Mouse (Mus musculus) lung, adult 2 months (tissue): ENCODE measurements around the gene Lamb2. TPM values are rescaled to one million over a fixed set of nuclear protein-coding genes. Genes with fewer than 3 reads are reported as not detected.

Experiments
- DNase-seq: peaks from one replicate; pipeline ENCODE4 v3.0.0; 2022
- H3K4me1 ChIP-seq: fragments of 200-500 bp; 2 replicates; pipeline ENCODE4 v1.6.1; 2011; ENCODE audit warnings: low read length; ENCODE audit not compliant: control insufficient read depth, insufficient read depth
- H3K4me3 ChIP-seq: fragments of 200-500 bp; replicated peaks from 2 replicates; pipeline ENCODE3; 2011; ENCODE audit warnings: low read depth, mild to moderate bottlenecking, control low read depth, low read length; ENCODE audit errors: extremely low read depth
- CTCF ChIP-seq: fragments of 200-500 bp; IDR thresholded peaks from 2 replicates; pipeline ENCODE4 v1.5.1; 2011; ENCODE audit warnings: mild to moderate bottlenecking, low read length, control low read depth; ENCODE audit not compliant: insufficient read depth
- POLR2A ChIP-seq: fragments of 200-500 bp; IDR thresholded peaks from 2 replicates; pipeline ENCODE4 v1.6.1; 2011; ENCODE audit warnings: low read depth, mild to moderate bottlenecking, control low read depth, low read length, borderline replicate concordance; ENCODE audit errors: extremely low read depth
- WGBS: fragments of 180-500 bp; shearing (Covaris S2); methylation state at CpG from one replicate; pipeline ENCODE4 v1.1.7; 2018; 5-methylcytosine and 5-hydroxymethylcytosine counted together
- polyA plus RNA-seq: library from polyadenylated mRNA; depleted of rRNA; stranded (reverse); fragments of >200 nt; gene quantifications from 2 replicates; pipeline ENCODE4 v1.2.3, GENCODE M21; 2012

Lamb2 gene
- polyA plus RNA-seq, 1 experiment: 231 TPM

GRCm38 (mm10) chr9:108451170-108451493 is 28.4 kb upstream of the Lamb2 start:
- WGBS: 86% methylated on average over 6 of the region's 6 CpGs
- Histone ChIP-seq H3K4me1 (no peaks in the 10 kb centered on the region), H3K4me3 (no peak overlapping the region)
- DNase-seq: no peak
- no peak for TF ChIP-seq CTCF
- no peak for TF ChIP-seq POLR2A

- no peaks in the 10 kb centered on the region for H3K4me1 ChIP-seq
- no peak for DNase-seq
- TF ChIP-seq CTCF (no peak), POLR2A (no peak)
- WGBS: 59% methylated on average over 6 of the region's 6 CpGs
- no peak overlapping the region for H3K4me3 ChIP-seq
Observed at GRCm38 (mm10) chr9:108451519-108452160, 27.9 kb upstream of the Lamb2 start.

DNA sequence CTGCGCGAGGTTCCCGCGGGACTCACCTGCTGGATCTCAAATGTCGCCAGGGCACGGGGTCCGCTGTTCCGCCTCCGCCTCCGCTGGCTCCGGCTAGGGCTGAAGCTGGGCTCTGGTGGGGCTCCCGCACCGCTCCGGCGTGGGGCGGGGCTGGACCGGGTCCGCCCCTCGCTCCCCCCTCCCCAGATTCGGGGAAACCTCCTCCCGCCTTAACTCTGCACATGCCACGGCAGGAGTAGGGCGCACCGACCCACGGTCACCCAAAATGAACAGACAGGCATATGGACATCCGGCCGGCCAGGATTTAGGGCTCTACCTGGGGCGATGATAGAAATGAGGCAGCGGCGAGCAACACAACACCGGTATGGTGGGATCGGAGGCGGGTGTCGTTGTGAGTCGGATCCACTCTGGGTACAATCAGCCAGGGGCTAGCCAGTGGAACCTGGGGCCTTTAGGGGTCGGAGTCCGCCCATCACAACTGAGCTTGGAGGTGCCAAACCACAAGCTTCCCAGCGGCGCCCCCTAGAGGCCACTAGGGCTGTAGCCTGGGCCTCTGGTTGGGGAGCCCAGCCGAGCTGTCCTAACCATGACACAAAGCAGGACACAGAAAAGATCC is 27.1 kb upstream of the Lamb2 start:
- 0 out of 2 replicates have a peak, but pooled peaks have one; percentile 16 for TF ChIP-seq POLR2A
- TF ChIP-seq CTCF: peak; percentile 53
- under 1% methylated on average over 40 of the region's 40 CpGs for WGBS

GRCm38 (mm10) chr9:108452911-108453310 is 26.6 kb upstream of the Lamb2 start:
- no peaks in the 10 kb centered on the region for H3K4me1 ChIP-seq
- TF ChIP-seq CTCF (no peak), POLR2A (no peak)
- 44% methylated on average over 6 of the region's 6 CpGs for WGBS
- DNase-seq: no peak
- no peak overlapping the region for H3K4me3 ChIP-seq

More for the DNA sequence above, 27.1 kb upstream of the Lamb2 start:
- peak overlapping the region; percentile 79 for H3K4me3 ChIP-seq
- H3K4me1 ChIP-seq: no peaks in the 10 kb centered on the region
- peak; percentile 85 for DNase-seq

GRCm38 (mm10) chr9:108453458-108453857 is 26.1 kb upstream of the Lamb2 start:
- WGBS: 58% methylated on average over 4 of the region's 4 CpGs
- DNase-seq: no peak
- no peak overlapping the region for H3K4me3 ChIP-seq
- no peaks in the 10 kb centered on the region for H3K4me1 ChIP-seq
- no peak for TF ChIP-seq POLR2A
- no peak for TF ChIP-seq CTCF

DNA sequence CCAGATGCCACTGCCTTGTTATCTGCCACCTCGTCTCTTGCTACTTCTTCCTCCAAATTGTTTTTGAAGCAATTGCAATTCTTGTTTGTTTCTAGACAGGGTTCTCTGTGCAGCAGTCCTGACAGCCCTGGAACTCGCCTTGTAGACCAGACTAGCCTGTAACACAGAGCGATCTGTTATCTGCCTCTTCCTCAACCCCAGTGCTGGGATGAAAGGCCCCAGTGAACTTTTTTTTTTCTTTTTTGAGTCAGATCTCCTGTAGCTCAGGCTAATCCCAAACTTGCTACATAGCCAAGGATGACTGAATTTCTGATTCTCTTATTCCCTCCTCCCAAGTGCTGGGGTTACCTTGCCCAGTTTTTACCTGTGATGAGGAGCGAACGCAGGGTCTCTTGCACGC is 25.1 kb upstream of the Lamb2 start:
- TF ChIP-seq POLR2A (no peak), CTCF (no peak)
- Histone ChIP-seq H3K4me3 (no peak overlapping the region), H3K4me1 (no peaks in the 10 kb centered on the region)
- no peak for DNase-seq
- WGBS: 88% methylated on average over 6 of the region's 6 CpGs

GRCm38 (mm10) chr9:108455747-108456571 is 23.6 kb upstream of the Lamb2 start:
- DNase-seq: no peak
- Histone ChIP-seq H3K4me3 (no peak overlapping the region), H3K4me1 (no peaks in the 10 kb centered on the region)
- TF ChIP-seq CTCF (no peak), POLR2A (no peak)
- WGBS: 66% methylated on average over 12 of the region's 12 CpGs

GRCm38 (mm10) chr9:108456953-108457352 is 22.6 kb upstream of the Lamb2 start:
- Histone ChIP-seq H3K4me3 (no peak overlapping the region), H3K4me1 (peaks cover 6% of the 10 kb centered on the region; the same call in 1 of the 2 replicates)
- TF ChIP-seq POLR2A: no peak
- TF ChIP-seq CTCF: no peak
- WGBS: 88% methylated on average over 10 of the region's 10 CpGs
- DNase-seq: no peak

DNA sequence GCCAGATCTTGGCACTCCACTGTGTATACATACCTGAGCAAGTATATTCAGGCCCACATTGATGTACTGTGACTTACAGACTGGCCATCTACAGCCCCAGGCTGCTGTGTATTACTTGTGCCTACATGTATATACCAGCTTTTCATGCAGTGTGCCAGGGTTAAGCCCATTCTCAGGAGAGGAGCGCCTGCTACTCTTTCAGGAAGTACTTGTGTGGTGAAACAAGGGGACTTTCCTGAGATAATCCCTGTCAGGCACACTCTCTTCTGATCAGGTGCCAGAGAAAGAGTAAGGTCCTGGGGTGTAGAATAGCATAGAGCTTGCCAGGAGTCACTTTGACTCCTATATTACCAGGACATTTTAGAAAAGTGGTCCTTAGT is 19.6 kb upstream of the Lamb2 start:
- H3K4me1 ChIP-seq: peaks cover 14% of the 10 kb centered on the region
- no peak for DNase-seq
- TF ChIP-seq CTCF: no peak
- no peak for TF ChIP-seq POLR2A
- 46% methylated on average over 1 of the region's 1 CpGs for WGBS
- H3K4me3 ChIP-seq: no peak overlapping the region
